Mouse (Mus musculus): Measurements from ENCODE around the gene BC048671. TPM values are rescaled to one million over a fixed set of nuclear protein-coding genes. Genes with fewer than 3 reads are reported as not detected.

Gene BC048671
- polyA plus RNA-seq, 1 experiment from 2014 or later: not detected

Other genes starting within 250 kb of the BC048671 start
- gene Vmn1r49, start 222.7 kb upstream of the BC048671 start, polyA plus RNA-seq (2015; fragmentation: Nextera tagmentation; extraction: Ambion mirVana): not detected in 2 replicates
- gene Vmn1r50, start 199.8 kb upstream of the BC048671 start, polyA plus RNA-seq (2015; fragmentation: Nextera tagmentation; extraction: Ambion mirVana): not detected in 2 replicates
- gene Vmn1r51, start 178.6 kb upstream of the BC048671 start, polyA plus RNA-seq (2015; fragmentation: Nextera tagmentation; extraction: Ambion mirVana): not detected in 2 replicates
- gene Vmn1r52, start 126.4 kb upstream of the BC048671 start, polyA plus RNA-seq (2015; fragmentation: Nextera tagmentation; extraction: Ambion mirVana): not detected in 2 replicates
- gene V1ra8, start 98.4 kb upstream of the BC048671 start, polyA plus RNA-seq (2015; fragmentation: Nextera tagmentation; extraction: Ambion mirVana): not detected in 2 replicates
- not detected in 2 replicates for gene Vmn1r53, start 76.8 kb upstream of the BC048671 start, polyA plus RNA-seq (2015; fragmentation: Nextera tagmentation; extraction: Ambion mirVana)
- not detected in 2 replicates for gene Vmn1r54, start 54.9 kb upstream of the BC048671 start, polyA plus RNA-seq (2015; fragmentation: Nextera tagmentation; extraction: Ambion mirVana)
- gene Chst13, start 24.0 kb downstream of the BC048671 start, polyA plus RNA-seq (2015; fragmentation: Nextera tagmentation; extraction: Ambion mirVana): 0.27 TPM in 1 of 2 replicates, not detected in the other
- not detected in 2 replicates for gene Uroc1, start 32.1 kb downstream of the BC048671 start, polyA plus RNA-seq (2015; fragmentation: Nextera tagmentation; extraction: Ambion mirVana)
- 10.0 and 10.3 TPM in 2 replicates for gene Zxdc, start 68.3 kb downstream of the BC048671 start, polyA plus RNA-seq (2015; fragmentation: Nextera tagmentation; extraction: Ambion mirVana)
- 4.1 and 6.6 TPM in 2 replicates for gene Cfap100, start 127.6 kb downstream of the BC048671 start, polyA plus RNA-seq (2015; fragmentation: Nextera tagmentation; extraction: Ambion mirVana)
- gene Klf15, start 161.4 kb downstream of the BC048671 start, polyA plus RNA-seq (2015; fragmentation: Nextera tagmentation; extraction: Ambion mirVana): 12.3 and 13.9 TPM in 2 replicates
- gene Aldh1l1, start 185.2 kb downstream of the BC048671 start, polyA plus RNA-seq (2015; fragmentation: Nextera tagmentation; extraction: Ambion mirVana): 38.3 and 38.6 TPM in 2 replicates

Data from neural tube, embryonic 13.5 days (tissue).